Mouse (Mus musculus) heart, postnatal 10 days (tissue): Measurements from ENCODE around the gene Mgat5. TPM values are rescaled to one million over a fixed set of nuclear protein-coding genes. Genes with fewer than 3 reads are reported as not detected.
A peak's percentile ranks its signal among the peaks of the same experiment; 100 is the strongest.

Experiments used
- DNase-seq, 2 experiments: peaks; one replicate each; pipeline ENCODE4 v3.0.0; 2021
- intact Hi-C: fragments of 180-260 bp; cut with DNase I; formaldehyde crosslinking; loops from one replicate; pipeline ENCODE4 v1.15.1; 2025
- total RNA-seq, 2 experiments: library from RNA; stranded (reverse); gene quantifications; 2 replicates each; pipeline ENCODE4 v1.2.3; 2021

Mgat5 gene
- total RNA-seq: 10 to 100 TPM; 17.0 to 18.9 TPM

DNA sequence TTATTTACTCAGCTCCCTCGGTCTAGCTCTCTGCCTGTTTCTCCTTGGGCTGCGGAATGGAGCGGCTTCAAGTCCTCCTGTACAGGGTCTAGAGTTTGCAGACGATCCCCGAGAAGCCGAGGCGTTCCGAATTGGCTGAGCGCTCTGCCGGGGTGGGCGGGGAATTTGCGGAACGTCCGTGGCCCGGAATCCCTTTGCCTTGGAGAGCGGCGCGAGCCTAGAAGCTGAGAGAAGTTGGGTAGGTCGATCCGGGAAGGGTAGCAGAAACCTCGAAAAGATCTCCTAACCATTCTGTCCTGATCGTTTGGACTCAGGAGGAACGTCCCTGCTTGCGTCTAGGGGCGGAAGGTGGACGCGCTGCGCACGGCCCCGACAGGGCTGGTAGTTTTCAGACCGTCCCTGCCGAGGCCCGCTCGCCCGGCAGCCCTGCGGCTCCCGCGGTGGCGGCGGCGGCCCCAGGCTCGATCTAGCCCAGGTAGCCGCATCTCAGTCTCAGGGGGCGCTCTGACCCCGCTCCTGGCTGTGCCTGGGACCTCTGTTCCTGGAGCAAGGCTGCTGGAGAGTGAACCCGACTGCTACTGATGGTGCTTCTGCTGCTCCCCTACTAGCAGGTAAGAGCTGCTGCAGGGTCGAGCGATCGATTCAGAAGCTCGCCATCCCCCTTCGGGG is at the start of gene Mgat5:
Gene Mgat5 (plus strand): TSS at position 199 of the 669 bp plus-strand sequence.
- intact Hi-C loops: loop anchor here (2.0 to 10.0 kb wide), 4 partner anchors 34 to 190 kb away; no protein-coding TSS in a partner anchor
- DNase-seq: peak; percentile 95

DNA sequence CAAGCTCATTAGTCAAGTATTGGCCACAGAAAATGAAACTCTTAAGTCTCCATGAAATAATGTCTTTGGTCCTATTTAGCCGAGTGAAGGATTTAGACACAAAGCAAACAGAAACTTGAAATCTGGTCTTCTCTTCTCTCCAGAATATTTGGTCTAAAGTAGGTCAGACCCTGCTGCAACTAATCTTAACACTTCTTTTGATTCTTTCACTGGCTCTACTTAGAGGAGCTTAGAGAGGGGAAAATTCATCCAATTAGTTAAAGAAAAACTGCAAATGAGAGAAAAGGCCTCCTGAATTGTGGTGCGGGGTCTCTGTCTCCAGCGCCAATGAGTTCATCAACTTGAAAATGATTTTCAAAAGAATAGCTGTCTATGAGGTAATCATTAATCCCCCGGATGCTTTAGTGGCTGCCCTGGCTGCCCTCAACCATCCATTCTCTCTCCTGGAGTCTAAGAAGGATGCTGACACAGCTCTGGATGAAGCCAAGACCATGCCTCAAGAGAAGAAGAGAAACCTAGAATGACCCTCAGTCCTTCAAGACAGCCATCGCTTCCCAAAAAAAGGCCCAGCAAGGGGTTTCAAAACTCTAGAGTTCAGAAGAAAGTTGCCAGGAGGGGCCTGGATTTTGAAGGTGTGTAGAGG is 44.6 kb upstream of the Mgat5 start:
- no peak for DNase-seq
- intact Hi-C loops: no loop called here

DNA sequence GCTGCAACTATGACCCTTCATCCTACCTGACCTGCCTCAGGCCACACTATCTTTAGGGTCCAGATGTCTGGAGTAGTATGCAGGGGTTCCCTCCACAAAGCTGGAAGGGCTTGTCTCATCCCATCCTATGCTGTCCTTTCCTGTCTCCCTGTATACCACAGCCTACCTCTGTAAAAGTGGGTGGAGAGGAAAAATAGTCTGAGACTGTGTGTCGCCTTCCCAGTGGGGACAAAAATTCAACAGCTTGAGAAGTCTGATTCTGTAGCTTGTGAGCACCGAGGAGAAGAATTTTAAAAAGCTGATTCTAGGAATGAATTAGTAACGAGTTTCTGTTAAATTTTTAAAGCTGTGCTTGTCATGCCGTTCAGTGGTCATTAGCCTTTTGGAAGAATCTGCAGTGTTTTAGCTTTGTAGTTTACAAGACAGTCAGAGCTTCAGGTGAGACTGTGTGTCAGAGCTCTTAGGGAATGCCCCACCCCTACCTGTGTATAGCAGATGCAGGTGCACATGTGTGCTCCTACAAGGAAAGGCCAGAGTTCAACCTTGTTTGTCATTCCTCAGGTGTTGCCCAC is 40.1 kb upstream of the Mgat5 start:
- intact Hi-C loops: no loop called here
- no peak for DNase-seq

DNA sequence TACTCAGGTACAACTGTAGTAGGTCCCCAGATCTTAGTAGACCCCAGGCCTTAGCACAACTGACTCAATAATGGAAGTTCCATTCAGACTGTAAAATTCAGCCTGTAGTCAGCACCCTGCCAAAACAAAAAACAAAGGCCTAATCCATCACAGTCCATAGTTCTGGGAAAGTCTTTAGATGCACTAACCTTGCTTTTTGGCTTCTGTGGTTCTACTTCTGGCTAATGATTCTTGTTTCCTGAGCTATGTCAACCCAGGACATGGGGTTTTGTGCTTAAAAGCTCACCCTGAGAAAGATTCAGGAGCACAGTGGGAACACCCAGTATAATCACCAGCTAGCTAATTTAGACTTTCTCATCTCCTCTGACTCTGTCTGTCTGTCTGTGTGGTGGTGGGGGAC is 38.3 kb upstream of the Mgat5 start:
- DNase-seq: no peak
- intact Hi-C loops: no loop called here

DNA sequence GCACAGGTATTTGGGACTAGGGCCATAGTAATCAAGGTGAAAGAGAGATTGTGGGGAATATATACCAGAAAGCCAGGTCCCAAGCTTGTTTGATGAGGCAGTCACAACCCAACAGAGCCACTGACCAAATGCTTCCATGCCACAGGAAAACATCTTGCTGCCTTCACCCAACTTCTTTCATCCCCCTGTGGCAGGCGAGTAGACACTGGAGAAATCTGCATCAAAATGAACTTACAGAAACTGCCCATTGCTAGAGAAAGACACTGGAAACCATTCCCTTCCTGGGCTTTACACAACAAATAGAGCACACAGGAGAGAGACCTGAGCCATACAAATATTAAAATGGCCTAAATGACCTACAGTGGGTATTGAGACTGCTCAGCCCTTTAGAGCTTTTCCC is 37.2 kb upstream of the Mgat5 start:
- intact Hi-C loops: no loop called here
- DNase-seq: no peak

DNA sequence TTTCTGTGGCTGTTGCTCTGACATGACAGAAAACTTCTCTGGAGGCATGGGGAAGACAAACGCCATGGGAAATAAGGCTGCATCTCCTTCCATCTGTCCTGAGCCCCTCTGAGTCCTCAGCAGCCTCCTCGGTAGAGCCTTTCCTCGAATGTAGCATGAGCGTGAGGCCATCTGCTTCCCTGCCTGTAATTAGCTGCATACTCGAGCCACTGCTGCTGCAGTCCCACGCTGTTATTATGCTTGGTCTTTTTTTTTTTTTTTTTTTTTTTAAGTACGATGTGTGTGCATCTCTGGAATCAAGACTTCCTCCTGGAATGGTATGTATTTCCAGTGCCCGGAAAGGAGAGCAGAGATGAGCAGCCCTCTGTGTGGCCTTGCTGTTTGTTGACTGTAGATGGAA is 36.6 kb upstream of the Mgat5 start:
- intact Hi-C loops: no loop called here
- no peak for DNase-seq

DNA sequence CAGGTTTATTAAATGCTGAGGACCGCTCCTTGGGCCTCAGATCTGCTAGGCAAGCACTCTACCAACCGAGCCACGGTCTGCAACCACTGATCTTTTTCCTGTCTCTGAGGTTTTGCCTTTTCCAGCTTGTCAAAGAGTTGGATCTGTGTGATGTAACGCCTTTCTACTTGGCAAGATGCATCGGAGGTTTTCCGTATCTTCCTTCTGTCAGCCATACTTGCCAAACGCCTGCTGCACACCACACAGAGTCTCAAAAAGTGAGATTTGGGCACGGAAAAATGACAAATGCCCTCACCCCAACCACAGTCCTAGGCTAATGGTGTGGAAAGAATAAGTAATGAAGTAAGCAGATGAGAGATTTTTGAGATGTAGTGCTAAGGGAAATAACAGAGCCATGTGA is 35.3 kb upstream of the Mgat5 start:
- no peak for DNase-seq
- intact Hi-C loops: no loop called here

DNA sequence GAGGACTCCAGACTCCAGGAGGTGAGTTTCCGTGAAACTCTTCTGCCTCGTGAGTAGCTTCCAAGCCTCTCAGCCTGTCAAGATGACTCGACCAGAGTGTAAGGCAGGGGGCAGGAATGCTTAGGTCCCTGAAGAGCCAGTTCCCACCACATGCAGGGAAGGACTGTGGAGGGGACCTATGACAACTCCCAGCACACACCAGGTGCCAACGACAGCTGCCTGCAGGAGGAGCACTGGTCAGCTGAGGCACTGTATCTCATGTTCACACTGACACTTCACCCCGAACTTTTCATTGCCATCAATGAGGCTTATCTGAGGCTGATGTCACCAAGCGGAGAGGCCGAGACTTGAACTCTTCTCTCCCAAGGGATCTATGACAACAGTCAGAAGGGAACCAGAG is 33.5 kb upstream of the Mgat5 start:
- intact Hi-C loops: no loop called here

DNA sequence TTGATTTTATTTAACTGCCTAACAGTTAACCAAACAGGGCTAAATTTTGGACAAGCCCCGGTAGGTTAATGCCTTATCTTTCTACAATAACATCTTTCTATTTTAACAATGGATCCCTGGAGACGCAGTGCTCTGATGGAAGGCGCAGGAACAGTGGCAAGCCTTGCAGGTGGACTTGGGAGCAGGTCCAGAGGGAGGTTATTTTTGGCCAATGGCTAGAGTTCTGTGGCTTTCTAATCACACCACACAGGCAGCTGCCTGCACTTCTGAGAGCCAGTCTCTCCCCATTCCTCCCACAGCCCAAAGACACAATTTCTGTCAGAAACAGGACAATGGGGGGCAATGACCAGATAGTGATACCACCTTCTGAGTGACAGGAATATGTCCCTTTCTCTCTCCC is 31.4 kb upstream of the Mgat5 start:
- peak; percentile 58 to 64 for DNase-seq
- intact Hi-C loops: no loop called here

More for the DNA sequence above, 33.5 kb upstream of the Mgat5 start:
- DNase-seq: peak; percentile 9 to 15

DNA sequence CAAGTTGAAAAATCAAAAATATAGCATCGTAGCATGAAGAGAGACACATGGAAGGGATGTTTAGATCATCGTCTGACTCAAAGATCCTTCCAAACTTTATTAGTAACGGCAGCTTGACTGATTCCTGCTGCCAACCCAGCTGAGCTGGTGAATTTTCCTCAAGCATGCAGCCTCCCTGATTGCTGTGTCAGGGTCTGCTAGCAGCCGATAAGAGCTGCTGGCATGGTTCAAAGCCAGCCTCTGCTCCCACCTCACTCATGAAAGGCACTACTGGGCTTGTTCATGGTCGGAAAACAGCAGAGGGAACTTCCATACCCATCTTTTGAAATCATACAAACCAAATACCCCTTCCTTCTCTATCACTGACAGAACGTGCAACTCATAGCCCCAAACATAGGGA is 12.4 kb upstream of the Mgat5 start:
- intact Hi-C loops: loop anchor here (10.0 kb wide), 1 partner anchor 158 kb away; no protein-coding TSS in a partner anchor
- DNase-seq: no peak

DNA sequence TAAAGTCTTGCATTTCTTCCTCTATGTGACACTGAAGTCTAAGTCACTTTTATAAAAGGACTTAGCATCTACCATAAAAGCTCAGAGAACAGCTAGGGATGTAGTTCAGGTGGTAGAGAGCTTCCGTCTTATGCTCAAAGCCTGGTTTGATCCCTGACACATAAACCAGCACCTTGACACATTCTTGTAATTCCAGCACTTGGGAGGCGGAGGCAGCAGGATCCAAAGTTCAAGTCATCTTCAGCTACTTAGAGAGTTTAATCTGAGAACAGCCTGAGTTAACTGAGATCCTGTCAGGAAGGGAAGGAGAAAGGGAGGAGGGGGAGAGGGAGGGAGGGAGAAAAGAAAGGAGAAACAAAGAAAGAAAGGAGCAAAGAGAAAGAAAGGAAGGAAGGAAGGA is 5.6 kb upstream of the Mgat5 start:
- intact Hi-C loops: loop anchor here (10.0 kb wide), 1 partner anchor 164 kb away; no protein-coding TSS in a partner anchor
- DNase-seq: no peak

DNA sequence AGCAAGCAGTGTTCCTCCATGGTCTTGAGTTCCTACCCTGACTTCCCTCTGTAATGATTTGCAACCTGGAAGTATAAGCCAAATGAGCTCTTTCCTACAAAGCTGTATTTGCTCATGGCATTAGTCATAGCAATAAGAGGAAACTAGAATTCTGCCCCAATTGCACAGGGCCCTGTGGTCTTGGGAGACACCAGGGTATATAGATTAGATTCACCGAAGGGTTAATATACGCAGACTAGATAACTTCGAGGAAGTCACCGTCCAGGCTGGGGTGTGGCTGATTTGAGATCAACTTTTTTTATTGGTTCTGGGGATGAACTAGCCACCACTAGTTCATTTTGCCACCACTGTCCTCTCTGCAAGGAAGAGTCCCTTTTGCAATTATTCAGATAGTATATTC is 2.5 kb upstream of the Mgat5 start:
- DNase-seq: no peak

DNA sequence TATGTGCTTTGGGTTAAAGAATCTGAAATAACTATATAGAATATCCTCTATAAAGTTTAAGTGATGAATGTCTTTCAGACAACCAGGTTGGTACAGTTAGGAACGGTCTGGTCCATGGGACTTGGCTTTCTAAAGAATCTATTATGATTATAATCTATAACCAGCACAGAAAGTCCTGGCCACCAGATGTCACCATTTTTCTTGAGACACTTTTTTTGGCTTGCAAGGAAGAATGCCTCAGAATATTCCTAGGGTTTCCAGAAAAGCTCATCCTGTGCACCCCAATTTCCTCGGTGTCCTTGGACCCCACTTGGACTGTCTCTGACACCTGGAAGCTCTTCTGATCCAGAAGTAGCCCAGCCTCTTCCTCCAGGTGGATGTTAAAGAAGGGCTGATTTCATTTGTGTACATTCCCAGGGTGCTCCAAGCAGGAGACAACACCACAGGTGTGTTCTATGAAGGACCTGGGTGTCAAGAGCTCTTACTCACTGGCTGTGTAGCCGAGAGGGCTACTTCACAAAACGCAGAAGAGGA is 1.5 kb upstream of the Mgat5 start:
- intact Hi-C loops: loop anchor here (1.0 to 10.0 kb wide), 5 partner anchors 112 to 255 kb away; no protein-coding TSS in a partner anchor
- peak; percentile 48 to 61 for DNase-seq

More for the DNA sequence above, 2.5 kb upstream of the Mgat5 start:
- intact Hi-C loops: loop anchor here (2.0 to 10.0 kb wide), 4 partner anchors 112 to 206 kb away; no protein-coding TSS in a partner anchor

DNA sequence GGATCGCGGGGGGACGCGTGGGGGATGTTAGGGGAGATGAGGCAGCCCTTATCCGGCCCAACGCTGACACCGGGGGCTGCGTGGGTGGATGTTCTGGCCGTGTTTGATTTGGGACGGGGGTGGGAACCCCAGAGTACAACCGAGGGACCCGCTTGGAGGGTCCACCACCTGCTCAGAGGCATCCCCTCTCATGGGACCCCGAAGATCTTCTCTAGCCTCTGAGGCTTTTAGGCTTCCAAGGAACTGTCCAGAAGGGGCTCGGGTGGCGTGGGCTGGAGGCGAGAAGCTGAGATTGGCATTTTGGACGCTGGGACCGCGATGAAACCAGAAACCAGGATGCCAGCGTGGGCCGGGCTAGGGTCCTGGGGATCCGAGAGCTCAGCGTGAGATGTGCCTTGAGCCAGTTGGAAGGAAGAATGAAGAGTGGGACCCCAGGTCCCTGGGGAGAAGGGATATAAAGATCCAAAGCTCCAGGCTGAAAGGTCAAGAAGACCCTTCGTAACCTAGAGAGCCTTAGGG is 745 bp downstream of the Mgat5 start:
- peak in 1 of 2 experiments; percentile 21 for DNase-seq

DNA sequence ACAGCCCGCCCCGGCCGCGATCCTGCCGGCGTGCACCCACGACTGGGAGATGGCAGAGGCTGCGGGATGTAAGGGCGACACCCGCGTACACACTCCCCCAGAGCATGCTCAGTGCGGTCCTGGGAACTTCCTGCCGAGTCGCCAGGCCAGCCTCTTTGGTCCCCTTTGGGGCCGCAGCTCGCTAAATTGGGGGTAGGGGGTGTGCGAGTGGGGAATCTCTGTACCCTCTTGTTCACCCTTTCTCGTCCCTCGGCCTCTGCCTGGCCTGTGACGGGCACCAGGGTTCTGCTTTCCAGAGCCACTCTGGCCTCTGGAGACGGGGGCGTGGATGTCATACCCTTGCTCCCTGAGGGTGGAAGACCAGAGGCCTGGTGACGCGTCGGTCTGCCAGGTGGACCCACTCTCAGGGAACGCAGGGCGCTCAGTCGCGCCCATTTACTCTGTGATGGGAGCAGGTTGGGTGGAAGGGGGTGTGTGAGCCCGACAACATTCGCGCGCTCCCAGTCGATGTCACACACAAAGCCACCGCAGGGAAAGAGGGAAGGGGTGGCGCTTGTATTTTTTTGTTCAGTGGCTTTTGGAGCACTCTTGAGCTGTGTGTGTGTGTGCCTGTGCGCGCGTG is 1.3 kb downstream of the Mgat5 start:
- intact Hi-C loops: loop anchor here (10.0 kb wide), 3 partner anchors 109 to 191 kb away; no protein-coding TSS in a partner anchor
- DNase-seq: peak; percentile 57 to 59

More for the DNA sequence above, 745 bp downstream of the Mgat5 start:
- intact Hi-C loops: loop anchor here (2.0 to 10.0 kb wide), 4 partner anchors 33 to 191 kb away; no protein-coding TSS in a partner anchor

DNA sequence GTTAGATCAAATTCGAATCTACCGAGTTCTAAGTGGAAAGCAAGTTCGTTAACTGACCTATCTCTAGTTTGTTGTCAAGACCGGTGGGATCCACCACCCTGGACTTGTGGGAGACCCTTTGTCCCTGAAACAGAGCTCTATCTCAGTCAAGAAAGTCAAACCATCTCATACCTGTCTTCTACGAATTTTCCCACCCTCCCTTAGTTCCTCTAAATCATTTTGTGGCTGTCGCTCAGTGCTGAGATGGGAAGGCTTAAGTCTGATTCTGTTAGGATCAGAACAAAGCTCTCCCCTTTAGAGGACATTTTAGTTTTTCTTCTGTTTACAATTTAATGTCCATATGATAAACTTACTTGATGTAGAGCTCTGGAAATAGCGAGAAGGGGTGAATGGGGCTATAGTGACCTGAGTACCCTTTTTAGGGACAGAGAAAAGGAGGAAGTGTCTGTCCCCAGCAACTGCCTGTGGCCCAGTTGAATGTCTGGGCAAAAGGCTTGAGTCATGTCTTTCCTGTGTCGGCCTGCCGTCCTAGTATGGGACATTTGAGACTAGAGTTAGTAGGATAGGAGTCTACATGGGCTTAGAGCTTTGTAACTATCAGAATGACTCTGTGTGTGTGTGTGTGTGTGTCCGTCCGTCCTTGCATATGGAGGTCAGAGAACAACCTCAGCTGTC is 2.2 kb downstream of the Mgat5 start:
- intact Hi-C loops: loop anchor here (10.0 kb wide), 3 partner anchors 108 to 192 kb away; no protein-coding TSS in a partner anchor
- peak in 1 of 2 experiments; percentile 11 for DNase-seq

DNA sequence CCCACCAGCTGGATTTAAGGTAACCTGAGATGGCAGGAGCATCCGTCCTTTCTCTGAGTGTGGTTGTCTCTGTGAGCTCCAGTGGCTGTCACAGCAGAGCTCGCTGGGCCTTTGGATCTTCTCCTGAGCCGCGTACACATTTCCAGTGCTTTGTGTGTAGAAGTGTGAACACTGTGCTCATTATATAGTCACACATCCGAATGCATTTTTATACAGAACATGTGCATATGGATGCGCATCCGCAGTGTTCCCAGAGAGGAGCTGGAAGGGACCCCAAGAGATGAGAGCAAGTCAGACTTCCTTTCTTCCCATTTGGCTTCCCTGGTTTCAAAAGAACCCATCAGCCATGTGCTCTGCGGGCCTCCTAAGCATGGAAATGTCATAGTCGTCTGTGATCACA is 3.4 kb downstream of the Mgat5 start:
- intact Hi-C loops: loop anchor here (10.0 kb wide), 3 partner anchors 107 to 193 kb away; no protein-coding TSS in a partner anchor
- DNase-seq: no peak

DNA sequence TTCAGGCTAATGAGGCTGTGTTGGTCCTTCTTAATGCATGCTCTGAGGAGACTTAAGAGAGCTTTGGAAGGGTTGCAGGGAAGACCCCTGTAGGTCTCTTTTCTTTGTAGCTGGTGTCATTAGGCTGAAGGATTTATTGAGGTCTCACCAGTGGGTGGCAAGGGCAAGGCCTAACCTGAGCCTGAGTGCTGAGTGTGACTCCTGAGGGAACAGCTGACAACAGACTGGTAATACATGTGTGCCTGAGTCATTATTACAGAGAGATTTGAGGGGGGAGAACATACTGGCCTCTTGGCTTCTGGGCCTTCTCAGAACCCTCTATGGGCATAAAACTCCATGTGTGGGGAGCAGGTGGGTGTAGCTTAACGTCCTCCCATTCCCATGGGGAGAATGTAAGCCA is 8.0 kb downstream of the Mgat5 start:
- no peak for DNase-seq
- intact Hi-C loops: no loop called here

DNA sequence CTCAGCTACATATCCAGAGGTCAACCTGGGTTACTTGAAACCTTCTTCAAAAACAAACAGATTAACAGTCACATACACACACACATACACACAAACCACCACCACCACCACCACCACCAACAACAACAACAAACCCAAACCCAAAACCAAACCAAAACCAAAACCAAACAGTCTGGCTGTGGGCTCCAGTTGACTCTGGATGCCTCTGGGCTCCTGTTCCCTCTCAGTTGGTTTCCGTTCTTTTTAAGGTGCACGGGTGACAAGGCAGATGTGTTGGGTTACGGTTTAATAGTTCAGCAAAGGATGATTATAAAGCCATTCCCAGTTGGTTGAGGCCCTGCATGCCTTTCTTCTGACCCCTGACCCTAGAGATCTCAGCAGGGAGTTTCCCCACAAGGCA is 8.6 kb downstream of the Mgat5 start:
- intact Hi-C loops: no loop called here

More for the DNA sequence above, 8.6 kb downstream of the Mgat5 start:
- DNase-seq: no peak
